Mouse (Mus musculus) heart, embryonic 13.5 days (tissue): ENCODE measurements at regions not wholly inside any gene's neighbourhood (a gene's known extent, or its start where the extent isn't known, plus 50 kb on each side); places are given as distances from the start of the nearest gene placed in this dataset.
A peak's percentile ranks its signal among the peaks of the same experiment; 100 is the strongest.
"Not testable (repeated sequence)": the region's sequence is repeated elsewhere in the genome, so short reads cannot be mapped to it uniquely, and the experiment has no call there.

Source experiments
- ATAC-seq: fragments of 200-750 bp; cut with Nextera tagmentation; 2 replicates; pipeline ENCODE4 v1.8.0; 2017; ENCODE audit warnings: moderate TSS enrichment; ENCODE audit not compliant: insufficient number of reproducible peaks, low FRiP score, low TSS enrichment; ENCODE audit errors: extremely low read depth
- H3K27ac ChIP-seq: fragments of 300-500 bp; sonication (generic); replicated peaks from 2 replicates; pipeline ENCODE4 v1.5.1; 2015; ENCODE audit warnings: moderate library complexity, mild to moderate bottlenecking, inconsistent platforms
- H3K27me3 ChIP-seq: fragments of 300-500 bp; sonication (generic); replicated peaks from 2 replicates; pipeline ENCODE4 v1.6.1; 2015; ENCODE audit warnings: mild to moderate bottlenecking, inconsistent platforms
- H3K36me3 ChIP-seq: fragments of 300-500 bp; sonication (generic); 2 replicates; pipeline ENCODE4 v1.6.1; 2015; ENCODE audit warnings: mild to moderate bottlenecking, inconsistent platforms
- H3K4me1 ChIP-seq: fragments of 300-500 bp; sonication (generic); 2 replicates; pipeline ENCODE4 v1.6.1; 2015; ENCODE audit warnings: inconsistent platforms
- H3K4me2 ChIP-seq: fragments of 300-500 bp; sonication (generic); 2 replicates; pipeline ENCODE4 v1.6.1; 2015; ENCODE audit warnings: inconsistent platforms, mild to moderate bottlenecking, moderate library complexity
- H3K4me3 ChIP-seq: fragments of 300-500 bp; sonication (generic); 2 replicates; pipeline ENCODE4 v1.5.1; 2015; ENCODE audit warnings: moderate library complexity, mild to moderate bottlenecking, inconsistent platforms
- H3K9ac ChIP-seq: fragments of 300-500 bp; sonication (generic); 2 replicates; pipeline ENCODE4 v1.6.1; 2015; ENCODE audit warnings: inconsistent platforms, mild to moderate bottlenecking, moderate library complexity
- H3K9me3 ChIP-seq: fragments of 300-500 bp; sonication (generic); 2 replicates; pipeline ENCODE4 v1.6.1; 2016; ENCODE audit warnings: inconsistent platforms
- WGBS: fragments of 180-500 bp; shearing (Covaris S2); methylation state at CpG from one replicate; pipeline ENCODE4 v1.1.7; 2015; ENCODE audit warnings: mixed read lengths; 5-methylcytosine and 5-hydroxymethylcytosine counted together

- Histone ChIP-seq H3K9me3 (no peaks in the 10 kb centered on the region), H3K36me3 (no peaks in the 10 kb centered on the region), H3K27me3 (no peaks in the 10 kb centered on the region; the same call in 1 of the 2 replicates), H3K4me3 (no peak overlapping the region), H3K9ac (no peak overlapping the region), H3K27ac (no peak overlapping the region), H3K4me2 (no peak overlapping the region), H3K4me1 (no peaks in the 10 kb centered on the region)
- 58% methylated on average over 10 of the region's 10 CpGs for WGBS
- no peak for ATAC-seq
These were observed 243.7 kb upstream of the Pbx1 start for GRCm38 (mm10) chr1:168675741-168676140.

GRCm38 (mm10) chr1:168662755-168663284 is 230.8 kb upstream of the Pbx1 start:
- WGBS: 35% methylated on average over 11 of the region's 11 CpGs

DNA sequence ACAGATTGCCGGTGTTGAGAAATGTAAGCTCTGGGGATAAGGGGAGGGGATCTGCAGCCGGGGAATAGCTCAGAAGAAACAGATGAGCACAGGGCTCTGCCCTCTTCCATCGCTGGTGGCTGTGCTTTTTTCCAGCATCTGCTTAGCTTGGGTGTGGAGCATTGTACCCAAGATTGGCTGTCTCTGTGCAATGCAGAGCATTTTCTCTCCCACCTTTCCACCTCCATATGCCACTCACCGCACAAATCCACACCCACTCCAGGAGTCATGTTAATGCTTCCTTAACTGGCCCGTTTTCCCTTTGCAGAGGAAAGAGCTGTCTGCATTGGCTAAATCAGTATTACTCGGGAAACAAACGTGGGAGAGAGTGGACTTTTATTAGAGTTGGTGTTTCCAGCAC is 228.9 kb upstream of the Pbx1 start:
- H3K27ac ChIP-seq: no peak overlapping the region
- H3K4me3 ChIP-seq: no peak overlapping the region
- H3K9me3 ChIP-seq: no peaks in the 10 kb centered on the region
- peaks cover 7% of the 10 kb centered on the region for H3K4me1 ChIP-seq
- ATAC-seq: no peak
- H3K36me3 ChIP-seq: no peaks in the 10 kb centered on the region
- no peak overlapping the region for H3K4me2 ChIP-seq
- 57% methylated on average over 7 of the region's 7 CpGs for WGBS
- no peak overlapping the region for H3K9ac ChIP-seq
- no peaks in the 10 kb centered on the region for H3K27me3 ChIP-seq

More at GRCm38 (mm10) chr1:168662755-168663284, 230.8 kb upstream of the Pbx1 start:
- no peaks in the 10 kb centered on the region for H3K36me3 ChIP-seq
- H3K4me2 ChIP-seq: 0 out of 2 replicates have a peak overlapping the region, but pooled peaks have one; percentile 20
- ATAC-seq: no peak
- H3K27ac ChIP-seq: no peak overlapping the region
- H3K4me3 ChIP-seq: no peak overlapping the region
- peaks cover 7% of the 10 kb centered on the region for H3K4me1 ChIP-seq
- H3K9ac ChIP-seq: no peak overlapping the region
- H3K27me3 ChIP-seq: no peaks in the 10 kb centered on the region
- H3K9me3 ChIP-seq: no peaks in the 10 kb centered on the region

GRCm38 (mm10) chr1:168659578-168659977 is 227.5 kb upstream of the Pbx1 start:
- H3K4me1 ChIP-seq: peaks cover 7% of the 10 kb centered on the region
- H3K27ac ChIP-seq: no peak overlapping the region
- WGBS: 76% methylated on average over 5 of the region's 5 CpGs
- no peaks in the 10 kb centered on the region for H3K36me3 ChIP-seq
- no peak overlapping the region for H3K4me2 ChIP-seq
- no peak overlapping the region for H3K4me3 ChIP-seq
- no peak overlapping the region for H3K9ac ChIP-seq
- no peaks in the 10 kb centered on the region for H3K27me3 ChIP-seq
- no peak for ATAC-seq
- no peaks in the 10 kb centered on the region for H3K9me3 ChIP-seq

DNA sequence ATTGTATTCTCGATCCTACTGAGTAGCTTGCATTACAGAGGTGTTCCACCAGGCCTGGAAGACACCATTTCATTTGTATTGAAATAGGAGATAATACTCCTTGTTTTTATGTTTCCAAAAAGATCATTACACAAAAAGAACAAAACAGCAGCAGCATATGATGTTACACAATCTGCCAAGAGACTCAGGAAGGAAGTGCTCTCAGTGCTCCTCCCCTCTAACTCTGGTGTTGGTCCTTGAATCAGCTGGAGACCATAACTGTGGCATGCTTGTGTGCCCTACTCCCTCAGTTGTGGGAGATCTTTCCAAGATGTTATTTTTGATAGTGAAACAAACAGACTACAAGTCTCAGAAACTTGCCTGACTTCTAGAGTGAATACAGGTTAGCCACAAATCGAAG is 200.8 kb upstream of the Pbx1 start:
- no peak for ATAC-seq
- H3K9ac ChIP-seq: no peak overlapping the region
- no peak overlapping the region for H3K4me3 ChIP-seq
- no peaks in the 10 kb centered on the region for H3K4me1 ChIP-seq
- 81% methylated on average over 2 of the region's 2 CpGs for WGBS
- H3K36me3 ChIP-seq: no peaks in the 10 kb centered on the region
- H3K27me3 ChIP-seq: no peaks in the 10 kb centered on the region
- no peaks in the 10 kb centered on the region for H3K9me3 ChIP-seq
- H3K27ac ChIP-seq: no peak overlapping the region
- no peak overlapping the region for H3K4me2 ChIP-seq

GRCm38 (mm10) chr1:168631979-168632378 is 199.9 kb upstream of the Pbx1 start:
- Histone ChIP-seq H3K4me1 (no peaks in the 10 kb centered on the region), H3K4me2 (no peak overlapping the region), H3K9me3 (no peaks in the 10 kb centered on the region), H3K36me3 (no peaks in the 10 kb centered on the region), H3K27me3 (no peaks in the 10 kb centered on the region), H3K27ac (no peak overlapping the region), H3K9ac (no peak overlapping the region), H3K4me3 (no peak overlapping the region)
- no peak for ATAC-seq
- WGBS: 66% methylated on average over 2 of the region's 2 CpGs

DNA sequence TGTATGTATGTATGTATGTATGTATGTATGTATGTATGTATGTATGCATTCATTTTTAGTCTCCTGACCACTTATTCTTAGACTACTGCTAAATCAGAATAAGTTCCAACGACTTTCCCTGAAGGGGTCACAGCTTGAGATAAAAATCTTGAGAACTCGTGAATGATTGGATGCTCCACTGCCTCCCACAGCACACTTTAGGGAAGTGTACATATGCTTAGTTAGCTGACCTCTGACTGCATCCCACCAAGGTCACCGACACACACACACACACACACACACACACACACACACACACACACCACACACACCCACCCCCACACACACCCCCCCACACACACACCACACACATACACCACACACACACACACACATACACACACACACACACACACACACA is 169.9 kb upstream of the Pbx1 start:
- WGBS: 54% methylated on average over 2 of the region's 3 CpGs
- H3K4me3 ChIP-seq, H3K9me3 ChIP-seq, H3K27me3 ChIP-seq, ATAC-seq, H3K9ac ChIP-seq, H3K27ac ChIP-seq, H3K4me2 ChIP-seq, H3K36me3 ChIP-seq: not testable (repeated sequence)
- H3K4me1 ChIP-seq: peaks cover 34% of the 10 kb centered on the region

- Histone ChIP-seq H3K9me3 (no peaks in the 10 kb centered on the region), H3K4me3 (no peak overlapping the region), H3K36me3 (no peaks in the 10 kb centered on the region), H3K27ac (no peak overlapping the region), H3K9ac (no peak overlapping the region), H3K4me1 (peaks cover 34% of the 10 kb centered on the region), H3K4me2 (no peak overlapping the region), H3K27me3 (no peaks in the 10 kb centered on the region)
- ATAC-seq: no peak
- WGBS: 70% methylated on average over 6 of the region's 6 CpGs
These were observed 168.5 kb upstream of the Pbx1 start for GRCm38 (mm10) chr1:168600461-168601160.

DNA sequence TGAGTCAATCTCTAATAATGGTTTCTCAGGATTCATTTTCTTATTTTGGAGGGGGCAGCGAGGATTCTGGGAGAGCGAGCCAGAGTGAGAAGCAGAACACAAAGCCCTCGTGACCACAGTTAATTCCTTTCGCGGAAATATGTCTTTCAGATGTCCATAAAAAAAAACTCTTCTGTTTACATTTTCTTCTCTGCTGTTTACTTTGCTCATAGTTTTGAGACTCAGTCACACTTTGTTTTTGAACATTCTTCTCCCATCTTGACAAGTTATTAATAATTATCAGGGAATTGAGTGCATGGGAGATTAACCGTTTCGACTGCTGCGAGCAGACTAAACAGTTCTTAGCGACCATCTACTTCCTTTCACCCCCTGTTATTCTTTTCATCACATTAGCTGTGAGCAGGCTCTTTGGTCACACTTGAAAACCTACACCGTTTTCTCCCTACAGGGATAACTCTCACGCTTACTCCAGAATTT is 166.2 kb upstream of the Pbx1 start:
- H3K4me3 ChIP-seq: no peak overlapping the region
- no peak overlapping the region for H3K9ac ChIP-seq
- no peak for ATAC-seq
- peaks cover 3% of the 10 kb centered on the region; the same call in 1 of the 2 replicates for H3K27me3 ChIP-seq
- H3K4me2 ChIP-seq: peak overlapping the region; percentile 47
- WGBS: 33% methylated on average over 11 of the region's 11 CpGs
- H3K4me1 ChIP-seq: peaks cover 34% of the 10 kb centered on the region
- H3K36me3 ChIP-seq: no peaks in the 10 kb centered on the region
- no peak overlapping the region for H3K27ac ChIP-seq
- H3K9me3 ChIP-seq: no peaks in the 10 kb centered on the region

GRCm38 (mm10) chr1:168597495-168597894 is 165.4 kb upstream of the Pbx1 start:
- peak overlapping the region; percentile 47 for H3K4me2 ChIP-seq
- no peaks in the 10 kb centered on the region for H3K9me3 ChIP-seq
- no peak overlapping the region for H3K4me3 ChIP-seq
- no peak for ATAC-seq
- H3K4me1 ChIP-seq: peaks cover 34% of the 10 kb centered on the region
- 43% methylated on average over 5 of the region's 5 CpGs for WGBS
- peaks cover 3% of the 10 kb centered on the region; the same call in 1 of the 2 replicates for H3K27me3 ChIP-seq
- H3K9ac ChIP-seq: no peak overlapping the region
- H3K27ac ChIP-seq: no peak overlapping the region; the same call in 1 of the 2 replicates
- H3K36me3 ChIP-seq: no peaks in the 10 kb centered on the region

GRCm38 (mm10) chr1:168584137-168584536 is 152.1 kb upstream of the Pbx1 start:
- 69% methylated on average over 3 of the region's 3 CpGs for WGBS
- Histone ChIP-seq H3K36me3 (no peaks in the 10 kb centered on the region), H3K27ac (no peak overlapping the region), H3K27me3 (peaks cover 18% of the 10 kb centered on the region), H3K4me2 (no peak overlapping the region), H3K4me1 (0 out of 2 replicates have a peak, but pooled peaks cover 9% of the 10 kb centered on the region), H3K9ac (no peak overlapping the region), H3K9me3 (no peaks in the 10 kb centered on the region), H3K4me3 (no peak overlapping the region)
- no peak for ATAC-seq

GRCm38 (mm10) chr1:168582434-168582833 is 150.4 kb upstream of the Pbx1 start:
- 23% methylated on average over 5 of the region's 5 CpGs for WGBS

More at GRCm38 (mm10) chr1:168582434-168582833, 150.4 kb upstream of the Pbx1 start:
- H3K27ac ChIP-seq: no peak overlapping the region
- H3K9me3 ChIP-seq: no peaks in the 10 kb centered on the region
- ATAC-seq: no peak; the same call in 1 of the 2 replicates
- peaks cover 13% of the 10 kb centered on the region for H3K27me3 ChIP-seq
- no peaks in the 10 kb centered on the region for H3K36me3 ChIP-seq
- no peak overlapping the region for H3K4me3 ChIP-seq
- no peak overlapping the region for H3K9ac ChIP-seq
- 0 out of 2 replicates have a peak, but pooled peaks cover 9% of the 10 kb centered on the region for H3K4me1 ChIP-seq
- H3K4me2 ChIP-seq: no peak overlapping the region
